ENCODE assay signal across 1 mouse cellular context in the genomic region with DNA sequence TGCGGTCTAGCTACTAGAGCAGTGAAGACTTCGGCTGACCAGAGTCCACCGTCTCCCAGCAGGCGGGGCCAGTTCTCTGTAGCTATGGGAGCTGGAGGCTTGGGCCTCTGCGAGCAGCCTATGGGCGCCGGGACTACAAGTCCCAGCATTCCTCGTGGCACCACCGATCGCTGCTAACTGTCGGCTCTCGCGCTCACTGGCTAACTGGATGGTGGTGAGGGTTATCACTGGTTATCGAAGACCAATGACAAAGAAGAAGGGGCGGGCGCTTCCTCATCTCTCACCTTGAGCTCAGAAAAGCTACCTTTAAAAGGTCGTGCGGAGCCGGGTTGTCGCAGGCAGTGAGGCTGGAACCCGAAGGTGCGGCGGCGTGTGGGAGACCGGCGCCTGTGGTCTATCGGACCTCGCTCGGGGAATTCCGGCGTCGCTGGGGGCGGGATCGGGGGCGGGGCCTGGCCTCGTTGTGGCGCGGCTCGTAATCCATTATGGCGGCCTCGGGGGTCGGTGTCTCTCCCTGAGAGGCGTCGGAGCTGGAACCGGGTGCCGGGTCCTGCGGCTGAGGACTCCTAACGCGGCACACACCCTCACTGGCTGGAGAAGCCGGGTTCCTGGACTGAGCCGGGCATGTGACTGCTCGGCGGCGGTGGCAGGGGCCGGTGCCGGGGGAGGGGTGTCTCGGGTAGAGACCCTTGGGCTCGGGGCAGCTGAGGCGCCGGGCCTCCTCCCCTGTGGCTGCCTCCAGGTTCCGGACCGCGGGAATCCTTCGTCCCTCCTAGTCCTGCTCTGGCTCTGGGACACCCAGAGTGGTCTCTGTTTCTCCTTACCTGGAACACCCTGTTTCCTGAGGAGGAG.
TF ChIP-seq lines count a peak whose summit lies in the region.

A gene (plus strand): TSS at position 303 of the 852 bp plus-strand sequence.

TF ChIP-seq in CH12.LX, 34 proteins besides CTCF, POLR2A, EP300 and RAD21 (continued from another document):
- TF ChIP-seq CHD2 (IDR thresholded peaks at IDR 0.05; ENCODE audit: low read length), result peak; percentile 96
- 0 out of 2 replicates have a peak, but pooled peaks have one; percentile 33 for TF ChIP-seq MAZ (IDR thresholded peaks at IDR 0.05; ENCODE audit: low read depth, low read length)
- TF ChIP-seq KAT2A (IDR thresholded peaks at IDR 0.05; ENCODE audit: insufficient replicate concordance, low read length), result peak; percentile 91; the same call in 1 of the 2 replicates
- TF ChIP-seq ETS1 (conservative IDR thresholded peaks at IDR 0.05; ENCODE audit: low read depth, low read length), result no peak
- TF ChIP-seq MEF2A (IDR thresholded peaks at IDR 0.05; ENCODE audit: borderline replicate concordance, low read depth, low read length), result no peak; the same call in 1 of the 2 replicates
- peak; percentile 17; the same call in 1 of the 2 replicates for TF ChIP-seq SMC3 (IDR thresholded peaks at IDR 0.05; ENCODE audit: low read depth, low read length)
- TF ChIP-seq CHD1 (IDR thresholded peaks at IDR 0.05; ENCODE audit: low read depth, low read length), result no peak
- TF ChIP-seq USF2 (conservative IDR thresholded peaks at IDR 0.05; ENCODE audit: low read depth, low read length), result no peak
- TF ChIP-seq TCF12 (IDR thresholded peaks at IDR 0.05; ENCODE audit: low read depth, low read length), result peak; percentile 57; the same call in 1 of the 2 replicates
- peak; percentile 39; the same call in 1 of the 2 replicates for TF ChIP-seq UBTF (IDR thresholded peaks at IDR 0.05; ENCODE audit: low read depth, low read length)
- peak; percentile 70 for TF ChIP-seq NELFE (IDR thresholded peaks at IDR 0.05; ENCODE audit: low read depth, low read length)
- TF ChIP-seq USF1 (IDR thresholded peaks at IDR 0.05; ENCODE audit: low read depth, low read length), result no peak
- TF ChIP-seq TBP (conservative IDR thresholded peaks at IDR 0.05; ENCODE audit: low read depth, low read length), result 0 out of 2 replicates have a peak, but pooled peaks have one; percentile 13
- no peak for TF ChIP-seq JUN (IDR thresholded peaks at IDR 0.05; ENCODE audit: insufficient read depth, low read depth, low read length)
- TF ChIP-seq E2F4 (IDR thresholded peaks at IDR 0.05; ENCODE audit: insufficient replicate concordance, low read depth, low read length), result no peak
